Mouse (Mus musculus): ENCODE data around the gene Tmco2. TPM values are rescaled to one million over a fixed set of nuclear protein-coding genes. Genes with fewer than 3 reads are reported as not detected.

The Tmco2 gene
- not detected in 2 replicates for polyA plus RNA-seq (2014; fragmentation: Nextera tagmentation; extraction: Ambion mirVana)

- no peak for ATAC-seq (ENCODE audit: low read depth)
- Histone ChIP-seq H3K36me3 (ENCODE audit: control insufficient read depth, insufficient read depth, low read length) (no peaks in the 10 kb centered on the region), H3K27me3 (ENCODE audit: control insufficient read depth, insufficient read depth, low read length) (no peaks in the 10 kb centered on the region), H3K4me1 (ENCODE audit: control insufficient read depth, insufficient read depth, low read length) (no peaks in the 10 kb centered on the region), H3K9me3 (ENCODE audit: control insufficient read depth, low read length) (no peaks in the 10 kb centered on the region), H3K9ac (replicated peaks; ENCODE audit: low read depth, low read length) (no peak within 1 kb of the TSS), H3K27ac (ENCODE audit: low read depth, low read length) (no peak within 1 kb of the TSS), H3K4me2 (ENCODE audit: low read depth, low read length) (no peak within 1 kb of the TSS), H3K4me3 (ENCODE audit: low read depth, low read length) (no peak within 1 kb of the TSS)
- 94% methylated on average over 2 of the region's 2 CpGs for WGBS
Observed at GRCm38 (mm10) chr4:121109126-121109525, at the start of gene Tmco2. Tmco2 (minus strand) TSS chr4:121109226.

- no peaks in the 10 kb centered on the region for H3K27me3 ChIP-seq (ENCODE audit: control insufficient read depth, insufficient read depth, low read length)
- H3K4me2 ChIP-seq (ENCODE audit: low read depth, low read length) = no peak overlapping the region
- H3K27ac ChIP-seq (ENCODE audit: low read depth, low read length) = no peak overlapping the region
- H3K9me3 ChIP-seq (ENCODE audit: control insufficient read depth, low read length) = no peaks in the 10 kb centered on the region
- no peaks in the 10 kb centered on the region for H3K36me3 ChIP-seq (ENCODE audit: control insufficient read depth, insufficient read depth, low read length)
- no peak overlapping the region for H3K9ac ChIP-seq (replicated peaks; ENCODE audit: low read depth, low read length)
- H3K4me1 ChIP-seq (ENCODE audit: control insufficient read depth, insufficient read depth, low read length) = no peaks in the 10 kb centered on the region
- no peak overlapping the region for H3K4me3 ChIP-seq (ENCODE audit: low read depth, low read length)
- WGBS = 84% methylated on average over 4 of the region's 4 CpGs
- ATAC-seq (ENCODE audit: low read depth) = no peak
Observed at GRCm38 (mm10) chr4:121103304-121103703, 5.7 kb downstream of the Tmco2 start.

GRCm38 (mm10) chr4:121097650-121098378, 11.2 kb downstream of the Tmco2 start, which contains the start of gene Zmpste24:
Zmpste24 (minus strand) TSS chr4:121098241.
- H3K4me3 ChIP-seq (ENCODE audit: low read depth, low read length) = peak within 1 kb of the TSS; percentile 75
- H3K4me1 ChIP-seq (ENCODE audit: control insufficient read depth, insufficient read depth, low read length) = peaks cover 6% of the 10 kb centered on the region; the same call in 1 of the 2 replicates
- H3K9me3 ChIP-seq (ENCODE audit: control insufficient read depth, low read length) = no peaks in the 10 kb centered on the region
- peak within 1 kb of the TSS; percentile 55; the same call in 1 of the 2 replicates for H3K27ac ChIP-seq (ENCODE audit: low read depth, low read length)
- peak within 1 kb of the TSS; percentile 74 for H3K9ac ChIP-seq (replicated peaks; ENCODE audit: low read depth, low read length)
- H3K36me3 ChIP-seq (ENCODE audit: control insufficient read depth, insufficient read depth, low read length) = peaks cover 7% of the 10 kb centered on the region; the same call in 1 of the 2 replicates
- ATAC-seq (ENCODE audit: low read depth) = peak; percentile 96
- H3K27me3 ChIP-seq (ENCODE audit: control insufficient read depth, insufficient read depth, low read length) = no peaks in the 10 kb centered on the region
- WGBS = under 1% methylated on average over 39 of the region's 39 CpGs
- H3K4me2 ChIP-seq (ENCODE audit: low read depth, low read length) = peak within 1 kb of the TSS; percentile 89

- 98% methylated on average over 4 of the region's 4 CpGs for WGBS
- Histone ChIP-seq H3K9ac (replicated peaks; ENCODE audit: low read depth, low read length) (no peak overlapping the region), H3K27ac (ENCODE audit: low read depth, low read length) (no peak overlapping the region), H3K4me1 (ENCODE audit: control insufficient read depth, insufficient read depth, low read length) (no peaks in the 10 kb centered on the region), H3K4me3 (ENCODE audit: low read depth, low read length) (no peak overlapping the region), H3K4me2 (ENCODE audit: low read depth, low read length) (no peak overlapping the region), H3K27me3 (ENCODE audit: control insufficient read depth, insufficient read depth, low read length) (no peaks in the 10 kb centered on the region), H3K36me3 (ENCODE audit: control insufficient read depth, insufficient read depth, low read length) (peaks cover 28% of the 10 kb centered on the region), H3K9me3 (ENCODE audit: control insufficient read depth, low read length) (no peaks in the 10 kb centered on the region)
- no peak for ATAC-seq (ENCODE audit: low read depth)
Observed at GRCm38 (mm10) chr4:121090211-121090610, 18.8 kb downstream of the Tmco2 start.

GRCm38 (mm10) chr4:121088696-121089095, 20.3 kb downstream of the Tmco2 start:
- WGBS = 98% methylated on average over 2 of the region's 2 CpGs
- no peaks in the 10 kb centered on the region for H3K9me3 ChIP-seq (ENCODE audit: control insufficient read depth, low read length)
- no peak overlapping the region for H3K27ac ChIP-seq (ENCODE audit: low read depth, low read length)
- no peaks in the 10 kb centered on the region for H3K27me3 ChIP-seq (ENCODE audit: control insufficient read depth, insufficient read depth, low read length)
- no peak overlapping the region for H3K4me3 ChIP-seq (ENCODE audit: low read depth, low read length)
- no peak overlapping the region for H3K4me2 ChIP-seq (ENCODE audit: low read depth, low read length)
- no peak for ATAC-seq (ENCODE audit: low read depth)
- H3K9ac ChIP-seq (replicated peaks; ENCODE audit: low read depth, low read length) = no peak overlapping the region
- H3K36me3 ChIP-seq (ENCODE audit: control insufficient read depth, insufficient read depth, low read length) = peaks cover 28% of the 10 kb centered on the region
- no peaks in the 10 kb centered on the region for H3K4me1 ChIP-seq (ENCODE audit: control insufficient read depth, insufficient read depth, low read length)

GRCm38 (mm10) chr4:121084506-121084905, 24.5 kb downstream of the Tmco2 start:
- Histone ChIP-seq H3K9ac (replicated peaks; ENCODE audit: low read depth, low read length) (no peak overlapping the region), H3K27me3 (ENCODE audit: control insufficient read depth, insufficient read depth, low read length) (no peaks in the 10 kb centered on the region), H3K27ac (ENCODE audit: low read depth, low read length) (no peak overlapping the region), H3K9me3 (ENCODE audit: control insufficient read depth, low read length) (no peaks in the 10 kb centered on the region), H3K4me3 (ENCODE audit: low read depth, low read length) (no peak overlapping the region), H3K4me2 (ENCODE audit: low read depth, low read length) (no peak overlapping the region), H3K4me1 (ENCODE audit: control insufficient read depth, insufficient read depth, low read length) (no peaks in the 10 kb centered on the region), H3K36me3 (ENCODE audit: control insufficient read depth, insufficient read depth, low read length) (peaks cover 25% of the 10 kb centered on the region)
- no peak for ATAC-seq (ENCODE audit: low read depth)

GRCm38 (mm10) chr4:121080395-121080794, 28.6 kb downstream of the Tmco2 start:
- ATAC-seq (ENCODE audit: low read depth) = no peak
- H3K27me3 ChIP-seq (ENCODE audit: control insufficient read depth, insufficient read depth, low read length) = no peaks in the 10 kb centered on the region
- no peaks in the 10 kb centered on the region for H3K9me3 ChIP-seq (ENCODE audit: control insufficient read depth, low read length)
- no peaks in the 10 kb centered on the region for H3K4me1 ChIP-seq (ENCODE audit: control insufficient read depth, insufficient read depth, low read length)
- no peak overlapping the region for H3K9ac ChIP-seq (replicated peaks; ENCODE audit: low read depth, low read length)
- H3K4me2 ChIP-seq (ENCODE audit: low read depth, low read length) = no peak overlapping the region
- H3K4me3 ChIP-seq (ENCODE audit: low read depth, low read length) = no peak overlapping the region
- no peak overlapping the region for H3K27ac ChIP-seq (ENCODE audit: low read depth, low read length)
- WGBS = 63% methylated on average over 1 of the region's 1 CpGs
- peaks cover 27% of the 10 kb centered on the region for H3K36me3 ChIP-seq (ENCODE audit: control insufficient read depth, insufficient read depth, low read length)

GRCm38 (mm10) chr4:121077915-121078646, 30.9 kb downstream of the Tmco2 start:
- no peak for ATAC-seq (ENCODE audit: low read depth)
- Histone ChIP-seq H3K36me3 (ENCODE audit: control insufficient read depth, insufficient read depth, low read length) (peaks cover 30% of the 10 kb centered on the region), H3K4me3 (ENCODE audit: low read depth, low read length) (no peak overlapping the region), H3K4me2 (ENCODE audit: low read depth, low read length) (no peak overlapping the region), H3K27me3 (ENCODE audit: control insufficient read depth, insufficient read depth, low read length) (no peaks in the 10 kb centered on the region), H3K9ac (replicated peaks; ENCODE audit: low read depth, low read length) (no peak overlapping the region), H3K4me1 (ENCODE audit: control insufficient read depth, insufficient read depth, low read length) (no peaks in the 10 kb centered on the region), H3K27ac (ENCODE audit: low read depth, low read length) (no peak overlapping the region), H3K9me3 (ENCODE audit: control insufficient read depth, low read length) (no peaks in the 10 kb centered on the region)
- WGBS = 66% methylated on average over 3 of the region's 3 CpGs

- H3K9ac ChIP-seq (replicated peaks; ENCODE audit: low read depth, low read length) = no peak overlapping the region
- no peaks in the 10 kb centered on the region for H3K27me3 ChIP-seq (ENCODE audit: control insufficient read depth, insufficient read depth, low read length)
- H3K4me2 ChIP-seq (ENCODE audit: low read depth, low read length) = no peak overlapping the region
- no peak overlapping the region for H3K27ac ChIP-seq (ENCODE audit: low read depth, low read length)
- no peaks in the 10 kb centered on the region for H3K4me1 ChIP-seq (ENCODE audit: control insufficient read depth, insufficient read depth, low read length)
- ATAC-seq (ENCODE audit: low read depth) = no peak
- 41% methylated on average over 4 of the region's 4 CpGs for WGBS
- H3K4me3 ChIP-seq (ENCODE audit: low read depth, low read length) = no peak overlapping the region
- H3K36me3 ChIP-seq (ENCODE audit: control insufficient read depth, insufficient read depth, low read length) = peaks cover 28% of the 10 kb centered on the region
- no peaks in the 10 kb centered on the region for H3K9me3 ChIP-seq (ENCODE audit: control insufficient read depth, low read length)
Observed at GRCm38 (mm10) chr4:121074250-121074649, 34.8 kb downstream of the Tmco2 start.

Data from neural tube, embryonic 14.5 days (tissue).